Mouse (Mus musculus) G1E (cell line): ENCODE measurements around the gene Gltp. TPM values are rescaled to one million over a fixed set of nuclear protein-coding genes. Genes with fewer than 3 reads are reported as not detected.
A peak's percentile ranks its signal among the peaks of the same experiment; 100 is the strongest.

Source experiments
- ATAC-seq: 2 replicates; pipeline ENCODE4 v1.8.0; 2016; ENCODE audit warnings: mild to moderate bottlenecking; ENCODE audit not compliant: insufficient number of reproducible peaks, poor library complexity, low FRiP score, severe bottlenecking; ENCODE audit errors: extremely low read depth
- DNase-seq: peaks from one replicate; pipeline ENCODE4 v3.0.0; 2012; ENCODE audit warnings: low spot score
- H3K27me3 ChIP-seq: 2 replicates; pipeline ENCODE4 v1.6.1; 2012; ENCODE audit warnings: mild to moderate bottlenecking, low read length, inconsistent platforms; ENCODE audit not compliant: insufficient read depth
- H3K36me3 ChIP-seq: replicated peaks from 2 replicates; pipeline ENCODE3; 2012; ENCODE audit warnings: mild to moderate bottlenecking, inconsistent platforms
- H3K4me1 ChIP-seq: 2 replicates; pipeline ENCODE4 v1.6.1; 2012; ENCODE audit warnings: low read depth, low read length, inconsistent platforms, mixed read lengths; ENCODE audit not compliant: insufficient read depth
- H3K4me3 ChIP-seq: 2 replicates; pipeline ENCODE4 v1.5.1; 2012; ENCODE audit warnings: low read depth, mild to moderate bottlenecking, inconsistent platforms, low read length, moderate library complexity, mixed read lengths
- H3K9me3 ChIP-seq: replicated peaks from 2 replicates; pipeline ENCODE4 v1.6.1; 2012; ENCODE audit warnings: inconsistent platforms
- CTCF ChIP-seq: IDR thresholded peaks from 2 replicates; pipeline ENCODE4 v1.5.1; 2012; ENCODE audit warnings: low read depth, low read length, inconsistent platforms, mixed read lengths
- GATA1 ChIP-seq: IDR thresholded peaks from 2 replicates; pipeline ENCODE4 v1.6.1; 2012; ENCODE audit warnings: borderline replicate concordance, low read length, inconsistent platforms, mixed read lengths
- GATA2 ChIP-seq: IDR thresholded peaks from 2 replicates; pipeline ENCODE4 v1.6.1; 2012; ENCODE audit warnings: low read depth, low read length, inconsistent platforms, borderline replicate concordance
- POLR2AphosphoS5 ChIP-seq: IDR thresholded peaks from 2 replicates; pipeline ENCODE4 v1.6.1; 2012; ENCODE audit warnings: low read depth, low read length, inconsistent platforms; ENCODE audit not compliant: insufficient replicate concordance
- TAL1 ChIP-seq: conservative IDR thresholded peaks from 2 replicates; pipeline ENCODE4 v1.6.1; 2012; ENCODE audit warnings: low read depth, low read length, inconsistent platforms, mixed read lengths
- polyA plus RNA-seq: library from polyadenylated mRNA; stranded (reverse); fragments of >175 nt; gene quantifications from 2 replicates; pipeline ENCODE4 v1.2.3, GENCODE M21; 2012
- total RNA-seq, 2 experiments: library from RNA; stranded (forward) in 1 of 2; stranded (reverse) in 1 of 2; fragments of 200-1000 nt in 1 of 2; fragments of >200 nt in 1 of 2; fragmentation: Nextera tagmentation in 1 of 2; gene quantifications; 2 replicates each; pipeline ENCODE4 v1.2.3; 2014 to 2017

Gltp gene
- total and polyA plus RNA-seq, 3 experiments, result 34.6 to 85.0 (median 48.0) TPM

GRCm38 (mm10) chr5:114681717-114682116, 9.1 kb downstream of the Gltp start:
- Histone ChIP-seq H3K36me3 (peaks cover 77% of the 10 kb centered on the region), H3K9me3 (no peaks in the 10 kb centered on the region), H3K4me3 (no peak overlapping the region), H3K4me1 (peaks cover 9% of the 10 kb centered on the region; the same call in 1 of the 2 replicates), H3K27me3 (no peaks in the 10 kb centered on the region; the same call in 1 of the 2 replicates)
- no peak for DNase-seq
- no peak for ATAC-seq
- TF ChIP-seq TAL1, result no peak
- no peak for TF ChIP-seq POLR2AphosphoS5
- no peak for TF ChIP-seq CTCF
- no peak for TF ChIP-seq GATA1
- TF ChIP-seq GATA2, result no peak

- H3K27me3 ChIP-seq, result no peaks in the 10 kb centered on the region; the same call in 1 of the 2 replicates
- H3K36me3 ChIP-seq, result peaks cover 86% of the 10 kb centered on the region
- H3K9me3 ChIP-seq, result no peaks in the 10 kb centered on the region
- H3K4me1 ChIP-seq, result peaks cover 9% of the 10 kb centered on the region; the same call in 1 of the 2 replicates
- DNase-seq (no peak), ATAC-seq (no peak)
- no peak overlapping the region for H3K4me3 ChIP-seq
- TF ChIP-seq GATA1 (no peak), POLR2AphosphoS5 (no peak), TAL1 (no peak), CTCF (no peak), GATA2 (no peak)
These were observed 10.0 kb downstream of the Gltp start for GRCm38 (mm10) chr5:114680676-114681285.

GRCm38 (mm10) chr5:114679841-114680591, 10.8 kb downstream of the Gltp start:
- no peak for DNase-seq
- no peak for TF ChIP-seq CTCF
- no peak for TF ChIP-seq TAL1
- TF ChIP-seq GATA1, result no peak
- no peak for TF ChIP-seq GATA2
- TF ChIP-seq POLR2AphosphoS5, result no peak
- no peaks in the 10 kb centered on the region for H3K9me3 ChIP-seq
- peaks cover 9% of the 10 kb centered on the region; the same call in 1 of the 2 replicates for H3K4me1 ChIP-seq
- no peak for ATAC-seq
- no peaks in the 10 kb centered on the region; the same call in 1 of the 2 replicates for H3K27me3 ChIP-seq
- peaks cover 88% of the 10 kb centered on the region for H3K36me3 ChIP-seq
- no peak overlapping the region for H3K4me3 ChIP-seq

DNA sequence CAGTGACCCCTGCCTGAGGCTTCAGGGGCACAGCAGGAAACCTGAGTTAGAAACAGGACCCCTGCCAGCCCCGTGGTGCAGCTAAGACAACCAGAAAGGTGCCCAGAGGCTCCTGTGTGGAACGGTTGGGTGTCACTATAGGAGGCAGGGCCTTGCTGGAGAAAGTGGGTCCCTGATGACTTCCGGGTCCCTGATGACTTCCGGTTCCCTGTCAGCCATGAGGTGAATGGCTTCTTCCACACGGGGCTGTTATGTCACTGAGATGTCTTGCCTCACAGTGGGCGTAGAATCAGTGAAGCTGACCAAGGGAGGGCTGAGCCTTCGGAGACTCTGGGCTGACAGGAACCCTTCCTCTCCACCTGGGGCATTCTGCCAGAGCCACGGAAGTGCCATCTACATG, 16.2 kb downstream of the Gltp start:
- Histone ChIP-seq H3K27me3 (no peaks in the 10 kb centered on the region), H3K9me3 (no peaks in the 10 kb centered on the region), H3K4me1 (0 out of 2 replicates have a peak, but pooled peaks cover 2% of the 10 kb centered on the region), H3K36me3 (peaks cover 81% of the 10 kb centered on the region), H3K4me3 (no peak overlapping the region)
- DNase-seq (no peak), ATAC-seq (no peak)
- TF ChIP-seq GATA1 (no peak), POLR2AphosphoS5 (no peak), GATA2 (no peak), CTCF (no peak), TAL1 (no peak)

GRCm38 (mm10) chr5:114673114-114673513, 17.7 kb downstream of the Gltp start:
- no peaks in the 10 kb centered on the region for H3K27me3 ChIP-seq
- H3K9me3 ChIP-seq, result no peaks in the 10 kb centered on the region
- 0 out of 2 replicates have a peak, but pooled peaks cover 2% of the 10 kb centered on the region for H3K4me1 ChIP-seq
- H3K36me3 ChIP-seq, result peaks cover 73% of the 10 kb centered on the region
- no peak for DNase-seq
- no peak overlapping the region for H3K4me3 ChIP-seq
- TF ChIP-seq POLR2AphosphoS5 (no peak), CTCF (0 out of 2 replicates have a peak, but pooled peaks have one; percentile 12)
- no peak for ATAC-seq

DNA sequence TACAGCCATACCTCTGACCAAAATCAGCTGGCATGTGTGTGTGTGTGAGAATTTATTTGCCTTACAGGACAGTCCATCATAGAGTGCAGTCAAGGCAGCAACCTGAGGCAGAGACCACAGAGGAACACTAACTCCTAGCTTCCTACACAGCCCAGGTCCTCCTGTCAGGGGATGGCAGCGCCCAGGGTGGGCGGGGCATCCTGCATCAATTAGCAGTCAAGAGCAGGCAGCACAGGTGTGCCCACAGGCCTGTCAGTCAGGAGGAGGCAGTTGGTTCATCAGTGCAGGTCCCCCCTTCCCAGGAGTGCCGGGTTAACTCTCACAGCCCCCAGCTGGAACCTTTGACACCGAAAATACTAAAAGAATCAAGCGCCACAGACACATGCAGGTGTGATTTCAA, 21.8 kb downstream of the Gltp start:
- peaks cover 22% of the 10 kb centered on the region for H3K4me1 ChIP-seq
- H3K4me3 ChIP-seq, result no peak overlapping the region
- DNase-seq (no peak), ATAC-seq (no peak)
- H3K9me3 ChIP-seq, result no peaks in the 10 kb centered on the region
- no peak for TF ChIP-seq CTCF
- H3K36me3 ChIP-seq, result peaks cover 32% of the 10 kb centered on the region
- peaks cover 6% of the 10 kb centered on the region; the same call in 1 of the 2 replicates for H3K27me3 ChIP-seq
